Mouse (Mus musculus): ENCODE data around the gene Nr5a2.
A peak's percentile ranks its signal among the peaks of the same experiment; 100 is the strongest.

The Nr5a2 gene

DNA sequence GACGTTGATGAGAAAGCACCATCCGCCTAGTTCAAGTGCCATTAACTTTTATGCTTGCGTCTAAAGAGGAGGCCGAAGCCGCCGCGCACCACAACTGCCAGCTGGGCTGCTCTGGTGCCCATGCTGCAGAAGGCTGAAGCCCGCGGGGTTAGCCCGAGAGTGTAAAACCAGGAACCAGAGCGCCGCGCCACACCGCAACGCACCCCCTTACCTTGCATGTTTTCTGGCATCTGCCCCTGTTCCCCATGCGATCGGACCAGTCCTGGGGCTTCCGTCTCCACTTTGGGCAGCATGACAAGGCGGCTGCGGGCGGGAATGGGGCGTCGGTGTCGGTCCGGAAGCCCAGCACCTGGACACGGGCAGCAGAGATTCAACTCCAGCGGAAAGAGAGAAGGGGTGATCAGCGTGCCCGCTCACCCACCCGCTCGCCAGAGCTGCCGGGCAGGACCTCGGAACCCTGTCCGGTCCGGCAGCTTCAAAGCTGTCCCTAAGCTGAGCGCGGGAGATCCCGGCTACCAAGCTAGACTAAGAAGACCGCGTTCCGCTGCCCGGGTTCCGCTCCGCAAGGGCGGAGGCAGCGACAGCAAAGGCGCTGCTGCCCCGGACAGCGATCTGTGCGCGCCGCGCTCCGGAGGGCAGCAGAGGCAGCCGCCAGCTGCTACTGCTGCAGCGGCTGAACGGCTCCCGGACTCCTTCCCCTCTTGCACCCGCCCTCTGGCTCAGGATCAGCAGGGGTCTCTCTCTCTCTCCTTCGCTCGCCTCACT lies 11.6 kb downstream of the Nr5a2 start:
- peak; percentile 76 for DNase-seq

DNA sequence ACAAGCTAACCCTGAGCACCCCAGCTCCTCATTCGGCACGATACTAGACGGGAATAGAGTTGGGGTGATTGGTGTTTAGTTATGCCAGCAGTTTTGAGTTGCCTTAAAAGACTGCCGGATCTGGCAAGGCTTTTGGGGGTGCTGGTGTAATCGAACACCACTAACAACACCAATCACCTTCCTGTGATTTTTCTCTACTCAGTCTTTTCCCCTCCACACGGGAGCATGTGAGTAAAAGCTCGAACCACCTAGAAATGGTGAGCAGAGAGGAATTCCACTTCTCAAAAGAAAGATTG lies 12.2 kb downstream of the Nr5a2 start:
- no peak for DNase-seq

DNA sequence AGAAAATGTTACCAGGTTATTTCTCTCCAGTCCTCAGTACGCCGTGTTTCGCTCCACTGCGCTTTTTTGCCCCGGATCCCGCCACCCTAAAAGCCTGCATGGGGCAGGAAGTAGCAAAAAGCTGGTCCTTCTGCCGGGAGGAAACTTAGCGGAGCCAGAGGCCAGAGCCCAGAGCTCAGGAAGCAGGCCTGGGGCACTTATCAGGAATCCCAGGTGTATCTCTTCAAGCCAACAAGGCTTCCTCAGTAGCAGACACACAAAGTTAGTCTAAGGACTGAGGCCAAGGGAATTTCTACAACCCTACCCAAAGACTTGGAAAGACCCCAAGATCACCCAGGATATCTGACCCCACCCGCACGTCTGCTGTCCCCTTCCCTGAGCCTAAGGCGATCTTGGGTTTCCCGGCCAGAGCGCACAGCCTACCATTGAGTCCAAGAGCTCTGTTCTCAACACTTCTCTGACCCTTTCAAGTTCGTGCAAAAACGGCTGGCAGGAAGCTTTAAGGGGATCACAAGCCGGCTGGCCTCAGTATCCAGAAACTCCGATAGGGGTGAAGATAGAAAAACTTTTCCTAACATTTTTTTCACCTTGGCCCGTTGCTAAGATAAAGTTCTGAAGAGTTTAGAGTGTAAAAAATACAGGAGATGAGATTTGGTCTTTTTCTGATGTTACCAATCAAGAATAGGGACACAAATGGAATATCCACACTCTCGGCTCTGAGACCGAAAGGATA lies 12.7 kb downstream of the Nr5a2 start:
- DNase-seq = peak; percentile 37

DNA sequence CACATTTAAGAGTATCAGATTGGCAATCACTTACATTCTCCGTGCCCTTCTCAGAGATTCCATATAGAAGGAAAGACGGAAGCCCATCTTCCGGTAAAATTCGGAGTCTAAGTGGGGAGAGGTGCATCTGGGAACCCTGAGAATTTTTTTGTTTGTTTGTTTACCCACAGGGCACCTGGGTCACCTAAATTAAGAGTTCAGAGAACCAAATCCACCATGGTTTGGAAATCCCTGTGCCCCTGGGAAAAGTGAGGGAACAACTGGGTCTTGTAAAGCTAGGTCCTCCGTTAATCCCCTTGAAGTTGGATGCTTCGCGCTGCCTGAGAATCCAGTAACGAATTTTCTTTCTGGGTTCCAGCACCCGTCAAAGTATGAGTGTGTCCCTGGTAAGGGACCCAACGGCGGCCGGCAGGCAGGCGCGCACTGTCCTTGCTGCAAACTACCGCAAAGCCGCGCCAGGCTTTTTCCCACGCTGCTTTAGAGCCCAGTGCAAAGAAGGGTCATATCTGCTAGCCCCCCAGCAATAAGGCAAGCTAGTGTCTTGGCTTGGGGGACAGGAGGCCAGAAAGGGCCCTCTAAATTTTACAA lies 13.3 kb downstream of the Nr5a2 start:
- DNase-seq = peak; percentile 43

DNA sequence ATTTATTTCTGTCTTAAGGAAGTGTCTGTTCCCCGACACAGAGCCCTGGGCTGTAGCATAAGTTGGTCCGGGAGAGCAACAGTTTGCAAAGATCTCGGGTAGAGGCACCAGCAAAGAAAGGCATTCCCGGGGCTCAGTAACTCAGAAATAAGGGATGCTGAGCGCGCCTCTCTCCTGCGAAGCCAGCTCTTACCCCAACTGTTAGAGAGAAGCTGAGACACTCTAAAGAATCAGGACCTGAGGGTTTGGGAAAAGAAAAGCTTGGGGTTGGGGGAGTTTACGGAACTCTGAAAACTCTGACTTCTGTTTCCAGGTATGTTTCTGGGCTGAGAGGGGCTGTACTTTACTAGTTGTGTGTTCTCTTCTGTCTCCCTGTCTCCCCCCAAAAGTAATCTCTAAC lies 13.8 kb downstream of the Nr5a2 start:
- no peak for DNase-seq

DNA sequence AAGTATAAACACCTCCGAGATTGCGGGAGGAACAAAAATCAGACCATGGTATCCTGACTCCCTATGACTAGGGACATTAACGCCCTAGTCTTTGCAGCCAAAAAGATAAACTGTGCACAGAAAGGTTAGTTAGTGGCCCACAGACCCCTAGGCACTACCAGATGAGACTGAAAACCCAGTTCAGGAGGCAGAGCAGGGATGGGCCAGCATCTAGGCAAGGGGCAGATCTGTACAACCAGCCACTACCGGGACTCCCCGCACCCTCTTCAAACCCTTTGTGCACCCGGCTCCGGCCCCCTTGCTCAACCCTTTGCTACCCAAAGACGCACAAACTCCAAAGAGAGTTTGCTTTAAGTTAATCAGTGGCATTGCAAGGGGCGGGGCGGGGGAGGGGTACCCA lies 14.4 kb downstream of the Nr5a2 start:
- no peak for DNase-seq

DNA sequence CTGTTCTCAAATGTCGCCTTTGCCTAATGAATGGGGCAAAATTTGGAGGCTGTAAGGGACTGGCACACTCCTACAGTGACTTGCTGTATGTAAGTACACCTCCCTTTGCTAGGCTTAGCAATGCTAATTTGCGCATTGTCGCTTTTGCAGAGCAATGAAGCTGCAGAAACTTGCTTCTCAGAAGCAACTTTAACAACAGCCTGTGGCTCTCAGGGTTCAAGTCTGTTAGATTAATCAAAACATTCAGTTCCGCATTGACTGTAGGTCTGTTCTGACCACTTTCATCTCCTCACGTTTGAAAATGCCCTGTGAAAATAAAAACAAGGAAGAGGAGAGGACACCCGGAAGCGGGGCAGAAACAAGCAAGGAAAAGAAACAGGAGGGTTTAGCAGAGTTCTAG lies 14.8 kb downstream of the Nr5a2 start:
- DNase-seq = peak; percentile 29

DNA sequence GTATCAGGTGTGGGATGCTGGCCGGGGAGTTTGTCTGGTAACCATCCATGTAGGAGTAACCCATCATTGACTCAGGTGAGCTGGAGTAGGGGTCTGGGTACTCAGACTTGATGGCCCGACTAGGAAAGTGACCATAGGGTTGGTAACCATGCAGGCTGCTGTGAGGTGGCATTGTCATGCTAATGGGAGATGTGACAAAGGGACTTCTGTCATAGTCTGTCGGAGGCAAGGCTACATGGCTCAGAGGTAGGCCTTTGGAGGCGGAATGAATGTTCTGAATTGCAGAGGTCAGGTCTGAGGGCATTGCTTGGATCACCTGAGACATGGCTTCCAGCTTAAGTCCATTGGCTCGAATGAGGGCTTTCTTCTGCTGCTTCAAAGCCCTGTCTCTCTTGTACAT lies 19.6 kb downstream of the Nr5a2 start:
- DNase-seq = no peak

DNA sequence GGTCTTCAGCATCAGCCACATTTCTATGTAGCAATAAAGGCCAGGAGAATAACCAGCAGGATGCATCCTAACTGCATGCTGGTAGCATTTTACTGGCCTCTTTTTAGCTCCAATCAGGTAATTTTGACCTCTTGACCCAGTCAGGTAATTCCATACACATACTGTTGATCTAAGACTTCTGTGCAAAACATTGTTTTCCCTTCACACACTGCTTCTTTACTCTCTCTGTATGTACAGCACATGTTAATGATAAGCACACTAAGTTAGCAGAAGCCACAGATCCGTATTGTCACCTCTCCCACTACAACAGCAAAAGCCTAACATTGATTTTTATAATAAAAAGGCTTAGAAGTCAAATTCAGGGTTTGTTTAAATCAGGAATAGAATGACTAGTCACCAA lies 21.0 kb downstream of the Nr5a2 start:
- no peak for DNase-seq

DNA sequence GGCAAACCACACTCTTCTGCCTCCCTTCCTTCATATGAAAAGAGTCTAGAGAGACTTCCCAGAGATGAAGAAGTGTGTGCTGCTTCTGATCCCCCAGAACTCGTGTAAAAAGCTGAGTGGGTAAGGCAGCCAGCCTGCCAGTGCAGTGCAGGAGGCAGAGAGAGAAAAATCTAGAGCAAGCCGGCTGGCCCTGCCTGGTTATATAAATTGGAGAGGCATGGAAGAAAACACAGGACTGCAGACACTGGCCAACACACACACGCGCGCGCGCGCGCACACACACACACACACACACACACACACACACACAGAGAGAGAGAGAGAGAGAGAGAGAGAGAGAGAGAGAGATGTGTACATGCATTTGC lies 24.3 kb downstream of the Nr5a2 start:
- no peak for DNase-seq

DNA sequence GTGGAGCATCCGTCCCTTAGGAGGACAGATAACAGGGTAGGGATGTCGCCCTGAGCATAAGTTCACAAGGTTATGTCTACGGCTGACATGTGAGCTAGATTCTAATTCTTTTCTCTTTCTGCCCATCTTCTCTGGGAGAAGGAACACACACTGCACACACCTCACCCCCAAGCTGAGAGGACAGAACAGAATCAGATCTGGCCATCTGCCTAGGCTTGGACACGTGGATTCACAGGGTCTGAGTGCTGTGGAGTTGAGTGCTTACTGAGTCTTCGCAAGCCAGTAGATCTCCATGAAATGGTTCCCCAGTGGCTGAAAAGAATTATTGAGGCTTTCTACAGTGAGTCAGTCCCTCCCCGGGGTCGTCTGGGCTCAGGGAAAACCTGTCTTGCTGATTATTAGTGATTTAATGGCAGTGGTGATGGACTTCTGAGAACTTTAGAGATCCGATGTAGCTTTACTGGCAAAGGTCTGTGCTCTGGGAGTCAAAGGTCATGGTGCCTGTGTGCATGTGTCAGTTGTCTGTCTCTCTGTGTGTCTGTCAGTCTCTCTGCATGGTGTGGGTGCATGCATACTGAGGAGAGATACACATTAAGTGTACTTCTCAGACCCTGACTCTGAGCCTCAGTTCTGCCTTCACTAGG lies 24.8 kb downstream of the Nr5a2 start:
- DNase-seq = no peak

DNA sequence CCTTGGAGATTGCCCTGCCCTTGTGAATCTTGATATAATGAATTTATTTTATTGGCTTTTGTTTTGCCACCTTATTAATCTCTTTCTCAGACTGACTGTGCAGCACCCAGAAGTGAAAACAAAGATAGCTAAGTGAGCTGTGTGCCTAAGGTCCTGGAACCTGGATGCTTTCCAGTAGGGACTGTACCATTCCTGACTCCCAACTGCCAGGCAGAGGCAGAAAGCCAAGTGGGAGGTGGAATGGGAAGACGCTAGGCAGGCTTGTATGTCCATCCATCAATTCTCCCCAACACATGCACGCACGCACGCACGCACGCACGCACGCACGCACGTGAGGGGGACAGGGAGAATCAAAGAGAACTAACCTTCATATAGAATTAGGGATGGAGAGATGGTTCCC lies 26.2 kb downstream of the Nr5a2 start:
- DNase-seq = no peak

DNA sequence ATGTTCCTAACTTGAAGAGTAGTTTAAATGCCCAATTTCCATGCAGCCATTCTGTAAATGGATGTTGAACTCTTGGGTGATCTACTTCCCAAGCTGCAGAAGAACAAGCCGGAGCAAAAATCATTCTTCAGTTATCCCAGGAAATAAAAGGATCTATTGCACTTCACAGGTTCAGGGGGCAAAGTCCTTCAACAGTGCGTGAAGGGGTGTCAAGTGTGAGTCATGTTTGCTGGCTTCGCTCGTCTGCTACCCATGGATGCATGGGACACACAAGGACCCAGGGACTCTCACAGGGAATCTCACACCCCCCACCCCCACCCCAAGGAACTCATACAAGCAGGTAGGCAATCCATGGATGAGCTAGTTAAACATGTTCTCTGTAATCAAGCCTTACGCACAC lies 29.2 kb downstream of the Nr5a2 start:
- DNase-seq = no peak

DNA sequence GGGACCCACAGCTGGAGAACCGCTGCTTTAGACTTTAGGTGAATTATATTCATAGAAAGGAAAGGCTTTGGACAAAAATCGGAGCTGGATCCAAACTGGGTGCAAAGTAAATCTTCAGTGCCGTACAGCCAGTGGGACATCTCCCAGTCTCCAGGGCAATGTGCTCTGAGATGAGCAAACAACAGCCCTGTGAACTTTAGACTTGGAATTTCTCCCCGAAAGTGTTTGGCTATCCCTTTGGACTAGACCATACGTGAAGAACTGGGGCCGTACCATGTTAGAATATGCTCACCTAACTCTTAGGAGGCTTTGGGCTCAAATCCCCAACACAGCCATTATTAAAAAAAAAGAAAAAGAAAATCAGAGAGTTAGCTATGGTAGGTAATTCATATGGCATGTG lies 30.5 kb downstream of the Nr5a2 start:
- no peak for DNase-seq

DNA sequence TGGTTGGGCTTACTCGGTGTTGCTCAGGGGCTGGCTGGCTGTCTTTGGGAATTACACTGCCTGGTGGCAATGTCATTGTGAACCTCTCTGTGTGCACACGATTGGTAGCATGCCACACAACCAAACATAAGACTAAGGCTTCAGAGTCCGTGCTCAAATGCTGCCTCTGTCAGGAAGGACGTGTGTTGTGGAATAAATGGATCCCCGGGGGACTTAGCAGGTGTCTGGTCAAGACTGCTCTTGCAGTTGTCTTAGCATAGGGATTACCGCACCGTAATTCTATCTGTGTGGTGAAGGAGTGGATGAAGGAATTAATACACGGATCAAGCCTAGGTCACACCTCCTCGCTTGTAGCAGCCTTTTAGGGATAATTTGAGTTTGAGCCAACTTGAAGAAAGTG lies 32.8 kb downstream of the Nr5a2 start:
- no peak for DNase-seq

DNA sequence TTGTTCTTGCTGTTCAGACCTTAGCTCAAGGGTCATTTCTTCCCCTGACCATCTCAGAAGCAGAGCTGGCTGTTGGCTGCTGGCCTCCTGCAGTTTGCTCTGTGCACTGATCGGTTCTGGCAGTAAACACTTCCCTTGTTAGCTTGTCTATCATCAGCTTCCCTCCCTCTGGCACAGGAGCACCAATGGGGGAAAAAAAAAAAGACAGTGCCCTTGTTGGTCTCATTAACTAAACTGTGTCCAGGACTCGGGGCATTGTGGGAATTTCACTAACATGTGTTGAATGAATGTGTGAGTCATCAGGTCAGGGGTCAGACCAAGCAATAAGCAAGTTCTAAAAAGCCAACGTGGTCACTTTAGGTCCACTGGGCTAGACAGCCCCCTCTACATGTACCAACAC lies 34.2 kb downstream of the Nr5a2 start:
- DNase-seq = peak; percentile 60

DNA sequence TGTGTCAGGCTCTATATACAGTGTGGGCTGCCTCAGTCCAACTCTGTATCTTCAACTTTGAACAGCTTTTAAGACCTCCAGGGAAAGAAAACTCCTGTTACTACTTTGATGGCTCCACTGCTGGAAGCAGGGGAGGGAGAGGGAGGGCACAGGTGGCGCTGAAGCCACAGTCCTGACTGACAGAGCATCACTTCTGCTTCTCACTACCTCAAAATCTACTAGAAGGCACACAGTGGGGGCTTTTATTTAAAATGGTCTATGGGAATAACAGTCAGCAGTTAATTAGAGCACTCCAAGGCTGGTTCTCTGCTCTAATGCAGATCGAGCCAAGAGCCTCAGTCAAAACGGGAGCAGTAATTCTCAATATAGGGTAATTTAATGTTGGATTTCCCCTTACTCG lies 40.2 kb downstream of the Nr5a2 start:
- DNase-seq = no peak

DNA sequence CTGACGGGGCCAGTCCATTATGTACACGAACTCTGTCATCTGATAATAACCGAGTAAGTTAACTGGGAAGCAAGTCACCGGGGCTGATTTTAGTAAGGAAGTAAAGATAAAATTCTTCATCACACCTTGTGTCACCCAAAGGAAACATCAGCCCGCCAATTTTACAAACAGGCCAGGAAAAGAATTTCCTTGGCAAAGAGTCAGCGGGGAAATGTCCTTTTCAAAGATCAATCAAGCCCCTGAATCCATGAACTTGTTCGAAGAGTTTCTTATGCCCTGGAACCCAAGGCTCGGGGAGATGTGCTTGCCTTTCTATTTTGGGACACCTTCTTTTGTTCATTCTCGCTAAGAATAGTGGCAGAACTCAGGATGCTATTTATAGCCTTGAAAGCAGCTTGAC lies 41.5 kb downstream of the Nr5a2 start:
- DNase-seq = no peak

DNA sequence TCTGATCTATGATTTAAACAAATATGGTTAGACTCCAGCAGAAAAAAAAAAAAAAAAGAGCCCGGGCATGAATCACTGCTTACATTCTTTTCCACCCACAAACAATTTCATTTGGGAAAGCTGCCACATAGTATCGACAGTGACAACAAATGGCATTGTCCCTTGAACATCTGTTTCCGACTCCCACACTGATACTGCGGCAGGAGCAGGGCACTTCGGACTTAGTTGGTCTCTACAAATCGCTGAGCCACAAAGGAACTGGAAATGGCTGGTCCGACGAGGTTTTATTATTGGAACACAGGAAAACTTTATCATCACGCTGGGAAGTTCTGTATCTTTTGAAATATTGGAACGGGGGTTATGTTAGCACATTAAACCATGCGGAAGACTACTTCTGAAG lies 44.8 kb downstream of the Nr5a2 start:
- DNase-seq = peak; percentile 44

DNA sequence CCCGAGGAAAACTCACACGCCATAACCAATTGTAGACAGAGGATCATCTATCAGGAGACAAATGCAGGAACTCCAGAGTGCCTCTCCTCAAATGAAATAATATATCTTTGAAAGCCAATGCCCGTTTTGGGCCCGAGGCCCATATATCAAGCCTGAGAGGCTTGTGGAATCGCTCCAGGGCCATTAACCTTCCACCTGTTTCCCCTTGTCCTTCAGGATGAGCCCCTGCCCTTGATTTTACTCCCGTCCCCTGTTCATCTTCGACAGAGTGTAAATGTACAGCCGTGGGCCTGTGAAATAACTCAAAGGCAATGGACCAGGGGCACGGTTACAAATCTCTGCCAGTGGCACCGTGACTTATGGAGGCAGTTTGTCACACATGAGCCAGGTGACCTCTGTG lies 48.3 kb downstream of the Nr5a2 start:
- no peak for DNase-seq

DNA sequence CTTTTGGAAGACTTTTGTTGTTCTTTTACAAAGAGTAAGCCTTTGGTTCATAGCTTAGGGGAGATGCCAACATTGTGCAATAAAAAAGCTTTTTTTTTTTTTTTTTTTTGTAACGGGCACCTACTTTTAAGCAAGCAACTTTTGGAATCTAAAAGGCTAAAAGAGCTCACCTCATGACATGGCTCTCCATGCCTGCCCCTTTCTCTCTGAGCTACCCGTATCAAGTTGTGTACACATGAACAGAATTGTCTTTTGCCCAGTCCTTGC lies 48.7 kb downstream of the Nr5a2 start:
- no peak for DNase-seq

DNA sequence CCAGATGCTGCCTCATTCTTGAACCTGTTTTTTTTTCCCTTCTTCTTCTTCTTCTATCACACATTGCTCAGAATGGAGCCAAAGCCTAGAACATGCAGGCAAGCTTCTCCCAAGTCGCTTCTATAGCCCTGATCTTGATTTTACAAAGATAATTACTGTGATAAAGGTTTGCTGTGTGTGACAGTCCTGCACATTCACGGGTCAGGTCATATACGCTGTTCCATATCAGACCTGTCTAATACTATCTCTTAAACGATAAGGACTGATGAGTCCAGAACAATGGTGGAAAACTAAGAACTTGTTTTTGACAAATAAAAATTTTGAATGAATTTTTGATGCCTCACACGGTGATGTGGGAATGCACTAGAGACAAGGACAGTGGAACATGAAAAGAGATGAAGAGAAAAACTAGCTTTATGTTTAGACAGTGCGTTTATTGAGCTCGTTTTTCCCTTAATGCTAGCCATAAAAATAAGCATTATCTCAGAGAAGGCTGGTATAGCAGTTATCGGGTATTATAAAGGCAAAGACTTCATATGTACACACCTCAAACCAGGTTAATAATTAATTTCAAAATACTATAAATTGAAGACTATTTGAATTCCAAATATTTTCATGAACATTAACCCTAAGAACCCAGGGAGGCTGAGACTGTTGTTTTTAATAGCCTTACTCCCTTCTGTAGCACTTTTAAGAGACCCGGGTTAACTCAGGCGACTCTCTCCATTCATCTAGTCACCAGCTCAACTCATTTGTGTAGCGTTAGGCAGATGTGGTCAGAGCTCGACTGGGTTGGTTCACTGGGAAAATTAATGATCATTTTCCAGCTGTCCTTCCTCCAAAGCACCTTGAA lies 49.3 kb downstream of the Nr5a2 start:
- no peak for DNase-seq

DNA sequence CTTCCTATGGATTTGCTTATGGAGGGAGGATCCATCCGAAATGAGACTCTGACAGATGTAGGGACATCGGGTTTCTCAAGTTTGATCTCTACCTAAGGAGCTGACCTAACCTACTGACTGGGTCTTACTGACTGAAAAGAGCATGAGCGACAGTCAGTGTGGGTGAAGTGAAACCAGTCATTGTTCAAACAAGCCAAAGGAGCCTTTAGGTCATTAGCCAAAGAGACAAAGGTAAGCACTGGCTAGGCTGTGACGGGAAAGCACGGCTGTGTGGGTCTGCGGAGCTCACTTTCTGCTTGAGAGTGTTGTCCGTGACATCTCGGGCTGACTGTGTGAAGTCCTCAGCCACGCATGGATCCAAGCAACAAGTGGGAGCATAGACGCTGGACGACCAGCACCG lies 50.1 kb downstream of the Nr5a2 start:
- DNase-seq = peak; percentile 40

Data from retina, postnatal 1 day (tissue).